Mouse (Mus musculus): ENCODE measurements around the gene Rras2. TPM values are rescaled to one million over a fixed set of nuclear protein-coding genes. Genes with fewer than 3 reads are reported as not detected.

The Rras2 gene
- polyA plus RNA-seq, 1 experiment from 2014 or later = 47.1 TPM

DNA sequence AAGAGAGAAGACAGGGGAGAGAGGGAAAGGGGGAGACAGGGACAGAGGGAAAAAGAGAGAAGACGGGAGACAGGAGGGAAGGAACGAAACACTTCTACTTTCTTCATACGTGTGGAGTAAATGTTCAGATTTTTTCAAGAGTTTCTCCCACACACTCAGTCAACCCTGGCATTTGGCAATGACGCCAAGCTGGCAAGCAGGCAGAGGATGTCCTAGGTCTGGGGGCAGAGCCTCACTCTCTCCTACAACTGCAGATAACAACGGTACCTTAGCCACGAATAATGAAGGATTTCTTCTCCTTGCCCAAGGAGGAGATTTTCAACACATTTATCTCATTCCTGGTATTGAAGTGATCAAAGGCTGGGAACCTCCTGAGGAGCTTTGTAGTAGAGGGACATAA, 30.2 kb downstream of the Rras2 start:
- TF ChIP-seq CTCF (IDR thresholded peaks at IDR 0.05; ENCODE audit: low read depth) = no peak
- 33% methylated on average over 6 of the region's 6 CpGs for WGBS
- H3K27ac ChIP-seq (ENCODE audit: low read depth) = no peak overlapping the region
- no peak overlapping the region for H3K4me2 ChIP-seq
- H3K27me3 ChIP-seq (ENCODE audit: insufficient read depth, low read length) = no peaks in the 10 kb centered on the region
- no peak overlapping the region for H3K9ac ChIP-seq
- H3K36me3 ChIP-seq (ENCODE audit: insufficient read depth) = no peaks in the 10 kb centered on the region
- ATAC-seq (ENCODE audit: insufficient read depth) (no peak), DNase-seq (no peak)
- peaks cover 27% of the 10 kb centered on the region for H3K4me1 ChIP-seq (ENCODE audit: insufficient read depth)
- no peak overlapping the region for H3K4me3 ChIP-seq (ENCODE audit: low read depth, low read length)
- H3K9me3 ChIP-seq (ENCODE audit: low read depth, low read length) = no peaks in the 10 kb centered on the region

DNA sequence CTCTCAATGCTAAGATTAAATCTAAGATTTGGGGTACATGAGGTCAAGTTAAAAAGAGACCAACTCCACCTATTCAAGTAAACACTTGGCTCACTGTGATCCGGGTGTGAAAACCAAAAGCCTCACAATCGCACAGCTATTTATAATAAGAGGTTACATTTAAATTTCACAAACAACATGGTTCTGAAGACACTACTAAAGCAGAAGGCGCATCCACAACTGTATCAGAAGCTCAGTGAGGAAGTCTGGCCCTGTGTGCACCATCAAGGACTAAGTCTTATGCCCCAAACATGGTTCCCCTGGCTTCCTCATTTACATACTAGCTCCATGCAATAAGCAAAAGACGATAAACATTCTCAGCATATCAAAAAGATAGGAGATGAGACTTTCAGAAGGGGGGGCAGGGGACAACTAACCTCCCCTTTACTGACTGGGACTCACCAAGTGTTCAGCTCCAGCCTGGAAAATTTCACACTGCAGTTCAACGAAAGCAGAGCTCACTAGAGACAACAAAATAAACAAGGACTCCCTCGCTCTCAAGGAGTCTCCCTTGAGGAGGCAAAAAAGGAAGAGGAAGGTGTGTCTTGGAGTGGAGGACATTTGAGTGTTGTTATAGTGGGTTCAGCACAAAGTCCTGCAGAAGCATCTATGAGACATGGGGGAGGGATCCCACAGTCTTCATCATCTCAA, 31.4 kb downstream of the Rras2 start:
- Histone ChIP-seq H3K9me3 (ENCODE audit: low read depth, low read length) (no peaks in the 10 kb centered on the region), H3K4me2 (no peak overlapping the region), H3K4me3 (ENCODE audit: low read depth, low read length) (no peak overlapping the region), H3K27ac (ENCODE audit: low read depth) (no peak overlapping the region), H3K4me1 (ENCODE audit: insufficient read depth) (peaks cover 24% of the 10 kb centered on the region), H3K36me3 (ENCODE audit: insufficient read depth) (no peaks in the 10 kb centered on the region), H3K9ac (no peak overlapping the region), H3K27me3 (ENCODE audit: insufficient read depth, low read length) (no peaks in the 10 kb centered on the region)
- no peak for ATAC-seq (ENCODE audit: insufficient read depth)
- 46% methylated on average over 6 of the region's 6 CpGs for WGBS
- DNase-seq = no peak
- TF ChIP-seq CTCF (IDR thresholded peaks at IDR 0.05; ENCODE audit: low read depth) = no peak

DNA sequence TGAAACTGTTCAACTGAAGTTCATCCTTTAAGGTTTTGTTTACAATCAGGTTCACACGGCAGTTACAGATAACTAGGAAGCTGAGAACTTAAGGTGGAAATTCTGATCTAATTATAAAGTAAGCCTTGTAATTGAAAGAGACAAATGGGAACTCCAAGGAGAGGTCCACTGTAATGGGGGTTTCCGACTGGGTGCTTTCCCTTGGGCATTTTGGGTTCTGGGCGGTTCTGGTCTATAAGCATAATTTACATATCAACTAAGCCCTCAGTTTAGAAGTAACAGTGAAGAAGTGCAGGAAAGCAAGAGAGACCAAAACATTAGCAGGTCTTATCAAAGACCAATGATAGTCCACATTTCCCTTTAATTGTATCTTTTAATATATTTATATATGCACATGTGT, 33.8 kb downstream of the Rras2 start:
- Histone ChIP-seq H3K4me3 (ENCODE audit: low read depth, low read length) (no peak overlapping the region), H3K27ac (ENCODE audit: low read depth) (no peak overlapping the region), H3K36me3 (ENCODE audit: insufficient read depth) (no peaks in the 10 kb centered on the region), H3K4me1 (ENCODE audit: insufficient read depth) (peaks cover 21% of the 10 kb centered on the region), H3K9me3 (ENCODE audit: low read depth, low read length) (no peaks in the 10 kb centered on the region), H3K4me2 (no peak overlapping the region), H3K27me3 (ENCODE audit: insufficient read depth, low read length) (no peaks in the 10 kb centered on the region), H3K9ac (no peak overlapping the region)
- DNase-seq (no peak), ATAC-seq (ENCODE audit: insufficient read depth) (no peak)
- WGBS = 66% methylated on average over 3 of the region's 3 CpGs
- no peak for TF ChIP-seq CTCF (IDR thresholded peaks at IDR 0.05; ENCODE audit: low read depth)

DNA sequence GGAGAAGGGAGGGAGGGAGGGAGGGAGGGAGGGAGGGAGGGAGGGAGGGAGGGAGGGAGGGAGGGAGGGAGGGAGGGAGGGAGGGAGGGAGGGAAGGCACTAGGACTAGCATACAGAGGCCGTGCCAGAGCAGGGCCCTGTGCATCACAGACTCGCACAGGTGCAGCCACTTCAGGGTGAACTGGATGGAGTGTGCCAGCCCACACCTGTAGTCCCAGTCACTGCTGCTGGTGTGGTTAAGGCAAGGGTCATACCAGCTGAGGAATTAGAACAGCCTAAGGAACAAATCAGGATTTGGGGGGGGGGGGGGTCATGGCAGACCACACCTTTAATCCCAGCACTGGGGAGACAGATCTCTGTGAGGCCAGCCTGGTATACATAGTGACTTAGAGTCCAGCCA, 34.5 kb downstream of the Rras2 start:
- Histone ChIP-seq H3K36me3 (ENCODE audit: insufficient read depth) (no peaks in the 10 kb centered on the region), H3K4me3 (ENCODE audit: low read depth, low read length) (no peak overlapping the region), H3K9me3 (ENCODE audit: low read depth, low read length) (no peaks in the 10 kb centered on the region), H3K9ac (no peak overlapping the region), H3K27ac (ENCODE audit: low read depth) (no peak overlapping the region), H3K4me1 (ENCODE audit: insufficient read depth) (peaks cover 15% of the 10 kb centered on the region), H3K4me2 (no peak overlapping the region), H3K27me3 (ENCODE audit: insufficient read depth, low read length) (no peaks in the 10 kb centered on the region)
- 74% methylated on average over 2 of the region's 2 CpGs for WGBS
- ATAC-seq (ENCODE audit: insufficient read depth) (no peak), DNase-seq (no peak)
- no peak for TF ChIP-seq CTCF (IDR thresholded peaks at IDR 0.05; ENCODE audit: low read depth)

DNA sequence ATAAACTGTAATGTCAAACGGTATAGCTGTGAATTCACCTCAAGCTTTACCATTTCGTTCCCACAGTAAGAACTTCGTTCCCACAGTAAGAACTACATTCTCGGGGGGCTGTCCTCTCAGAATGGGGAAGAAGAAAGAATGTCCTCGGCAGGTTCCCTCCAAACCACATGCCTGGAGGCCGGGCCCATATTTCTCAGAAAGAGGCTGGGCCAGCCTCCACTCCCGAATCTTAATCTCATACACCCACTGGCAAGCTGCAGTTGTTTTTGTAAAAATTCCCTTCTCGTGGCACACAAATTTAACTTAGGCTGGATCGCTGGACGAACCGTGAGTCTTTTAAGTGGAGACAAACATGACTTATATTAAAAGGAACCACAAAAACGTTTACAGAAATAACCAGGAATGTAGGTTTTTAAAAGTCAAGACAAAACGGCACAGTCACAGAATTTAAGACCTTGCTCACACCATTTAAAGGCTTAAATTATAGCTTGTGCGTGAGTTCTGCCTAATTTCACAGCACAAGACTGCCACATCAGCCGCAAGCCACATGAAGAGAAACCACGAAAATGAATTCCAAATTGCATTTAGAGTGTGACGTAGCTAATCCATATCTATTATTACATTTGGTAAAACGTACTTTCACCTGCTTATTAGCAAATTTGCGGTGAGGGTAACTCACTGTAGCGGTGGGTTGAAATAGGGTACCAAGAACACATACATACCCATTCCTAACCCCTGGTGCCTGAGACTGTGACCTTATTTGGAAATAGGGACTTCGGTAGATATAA, 35.8 kb downstream of the Rras2 start:
- Histone ChIP-seq H3K9ac (no peak overlapping the region), H3K4me1 (ENCODE audit: insufficient read depth) (peaks cover 5% of the 10 kb centered on the region; the same call in 1 of the 2 replicates), H3K9me3 (ENCODE audit: low read depth, low read length) (no peaks in the 10 kb centered on the region), H3K27me3 (ENCODE audit: insufficient read depth, low read length) (no peaks in the 10 kb centered on the region), H3K4me2 (no peak overlapping the region), H3K36me3 (ENCODE audit: insufficient read depth) (no peaks in the 10 kb centered on the region), H3K4me3 (ENCODE audit: low read depth, low read length) (no peak overlapping the region), H3K27ac (ENCODE audit: low read depth) (no peak overlapping the region)
- no peak for TF ChIP-seq CTCF (IDR thresholded peaks at IDR 0.05; ENCODE audit: low read depth)
- 82% methylated on average over 21 of the region's 21 CpGs for WGBS
- ATAC-seq (ENCODE audit: insufficient read depth) (no peak), DNase-seq (no peak)

DNA sequence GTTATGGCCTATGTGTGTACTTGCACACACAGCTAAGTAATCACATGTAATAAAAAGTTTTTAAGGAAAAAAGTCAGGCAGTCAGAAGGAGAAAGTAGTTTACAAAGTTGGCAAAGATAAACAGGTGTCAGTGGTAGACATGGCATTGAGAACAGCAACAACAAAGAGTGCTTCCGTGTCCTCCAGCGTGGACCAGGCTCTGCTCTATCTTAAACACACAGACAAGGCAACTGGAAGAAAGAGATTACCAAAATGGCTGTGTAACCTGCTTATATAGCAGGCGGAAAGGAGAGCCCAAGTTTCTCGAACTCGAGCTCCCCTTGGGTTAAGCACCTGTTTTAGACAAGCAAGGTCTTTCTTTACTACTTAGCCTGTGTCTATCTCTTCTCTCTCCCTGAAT, 37.3 kb downstream of the Rras2 start:
- 88% methylated on average over 5 of the region's 5 CpGs for WGBS
- Histone ChIP-seq H3K4me1 (ENCODE audit: insufficient read depth) (no peaks in the 10 kb centered on the region), H3K9me3 (ENCODE audit: low read depth, low read length) (no peaks in the 10 kb centered on the region), H3K9ac (no peak overlapping the region), H3K36me3 (ENCODE audit: insufficient read depth) (no peaks in the 10 kb centered on the region), H3K27ac (ENCODE audit: low read depth) (no peak overlapping the region), H3K4me3 (ENCODE audit: low read depth, low read length) (no peak overlapping the region), H3K27me3 (ENCODE audit: insufficient read depth, low read length) (no peaks in the 10 kb centered on the region), H3K4me2 (no peak overlapping the region)
- TF ChIP-seq CTCF (IDR thresholded peaks at IDR 0.05; ENCODE audit: low read depth) = no peak
- DNase-seq = no peak
- no peak for ATAC-seq (ENCODE audit: insufficient read depth)

DNA sequence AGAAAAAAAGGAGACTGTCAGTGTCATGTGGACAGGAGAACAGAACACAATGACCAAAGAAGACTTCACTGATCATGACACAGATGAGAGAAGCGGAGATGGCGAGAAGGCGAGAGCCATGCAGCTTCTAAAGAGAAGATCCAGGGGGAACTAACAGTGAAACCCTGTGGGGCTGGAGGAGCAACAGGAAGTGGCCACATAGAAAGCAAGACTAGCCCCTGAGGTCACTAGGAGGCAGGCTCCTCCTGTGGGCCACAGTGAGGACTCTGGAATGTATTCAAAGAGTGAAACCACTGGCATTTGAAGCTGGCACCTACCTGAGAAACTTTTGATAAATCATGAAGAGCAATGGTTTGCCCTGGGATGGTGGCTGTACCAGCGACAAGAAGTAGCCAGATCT, 38.2 kb downstream of the Rras2 start:
- WGBS = 92% methylated on average over 4 of the region's 4 CpGs
- H3K27ac ChIP-seq (ENCODE audit: low read depth) = no peak overlapping the region
- DNase-seq (no peak), ATAC-seq (ENCODE audit: insufficient read depth) (no peak)
- H3K4me2 ChIP-seq = no peak overlapping the region
- no peaks in the 10 kb centered on the region for H3K4me1 ChIP-seq (ENCODE audit: insufficient read depth)
- H3K36me3 ChIP-seq (ENCODE audit: insufficient read depth) = no peaks in the 10 kb centered on the region
- no peak overlapping the region for H3K4me3 ChIP-seq (ENCODE audit: low read depth, low read length)
- no peaks in the 10 kb centered on the region for H3K9me3 ChIP-seq (ENCODE audit: low read depth, low read length)
- H3K9ac ChIP-seq = no peak overlapping the region
- TF ChIP-seq CTCF (IDR thresholded peaks at IDR 0.05; ENCODE audit: low read depth) = no peak
- no peaks in the 10 kb centered on the region for H3K27me3 ChIP-seq (ENCODE audit: insufficient read depth, low read length)
